Mouse (Mus musculus) midbrain, embryonic 10.5 days (tissue): Measurements from ENCODE around the gene Pip4p1. TPM values are rescaled to one million over a fixed set of nuclear protein-coding genes. Genes with fewer than 3 reads are reported as not detected.
A peak's percentile ranks its signal among the peaks of the same experiment; 100 is the strongest.

Experiments used
- DNase-seq: peaks from one replicate; pipeline ENCODE4 v3.0.0-alpha.2; 2017; ENCODE audit warnings: low spot score
- H3K27ac ChIP-seq: fragments of 300-500 bp; sonication (generic); replicated peaks from 2 replicates; pipeline ENCODE4 v1.5.1; 2016; ENCODE audit warnings: mild to moderate bottlenecking
- H3K27me3 ChIP-seq: fragments of 300-500 bp; sonication (generic); 2 replicates; pipeline ENCODE4 v1.6.1; 2016; ENCODE audit warnings: low read depth, mild to moderate bottlenecking; ENCODE audit not compliant: poor library complexity, severe bottlenecking
- H3K36me3 ChIP-seq: fragments of 300-500 bp; sonication (generic); 2 replicates; pipeline ENCODE4 v1.6.1; 2016; ENCODE audit warnings: mild to moderate bottlenecking, moderate library complexity
- H3K4me1 ChIP-seq: fragments of 300-500 bp; sonication (generic); 2 replicates; pipeline ENCODE4 v1.6.1; 2016
- H3K4me3 ChIP-seq: fragments of 300-500 bp; sonication (generic); 2 replicates; pipeline ENCODE4 v1.5.1; 2016; ENCODE audit warnings: mild to moderate bottlenecking, moderate library complexity
- H3K9me3 ChIP-seq: fragments of 300-500 bp; sonication (generic); replicated peaks from 2 replicates; pipeline ENCODE4 v1.6.1; 2016; ENCODE audit warnings: mild to moderate bottlenecking
- WGBS: fragments of 180-500 bp; shearing (Covaris S2); methylation state at CpG from one replicate; pipeline ENCODE4 v1.1.7; 2016; 5-methylcytosine and 5-hydroxymethylcytosine counted together
- polyA plus RNA-seq: library from polyadenylated mRNA; unstranded; fragments of >200 nt; fragmentation: Nextera tagmentation; extraction: Ambion mirVana; gene quantifications from 2 replicates; pipeline ENCODE4 v1.2.1, GENCODE M21; 2016

The Pip4p1 gene
- polyA plus RNA-seq, 1 experiment from 2014 or later: 50.4 TPM

- peak; percentile 13 for DNase-seq
- H3K27ac ChIP-seq: peak within 1 kb of the TSS; percentile 47
- WGBS: 51% methylated on average over 7 of the region's 7 CpGs
Measured at GRCm38 (mm10) chr14:50897374-50897765, 33.3 kb downstream of the Pip4p1 start, which contains the start of gene Klhl33. Gene Klhl33 (minus strand): TSS chr14:50897507.

GRCm38 (mm10) chr14:50896747-50897373 lies 33.8 kb downstream of the Pip4p1 start:
- Histone ChIP-seq H3K4me3 (peak overlapping the region; percentile 56), H3K27me3 (peaks cover 33% of the 10 kb centered on the region), H3K36me3 (no peaks in the 10 kb centered on the region), H3K9me3 (no peaks in the 10 kb centered on the region), H3K27ac (peak overlapping the region; percentile 47), H3K4me1 (peaks cover 17% of the 10 kb centered on the region)
- WGBS: 19% methylated on average over 23 of the region's 23 CpGs
- peak; percentile 36 for DNase-seq

More at GRCm38 (mm10) chr14:50897374-50897765, 33.3 kb downstream of the Pip4p1 start, which contains the start of gene Klhl33:
- peaks cover 17% of the 10 kb centered on the region for H3K4me1 ChIP-seq
- peaks cover 33% of the 10 kb centered on the region for H3K27me3 ChIP-seq
- peak within 1 kb of the TSS; percentile 56 for H3K4me3 ChIP-seq
- no peaks in the 10 kb centered on the region for H3K36me3 ChIP-seq
- no peaks in the 10 kb centered on the region for H3K9me3 ChIP-seq

- peak overlapping the region; percentile 56 for H3K4me3 ChIP-seq
- H3K27me3 ChIP-seq: peaks cover 33% of the 10 kb centered on the region
- peaks cover 17% of the 10 kb centered on the region for H3K4me1 ChIP-seq
- WGBS: 17% methylated on average over 19 of the region's 19 CpGs
- no peaks in the 10 kb centered on the region for H3K36me3 ChIP-seq
- H3K9me3 ChIP-seq: no peaks in the 10 kb centered on the region
- DNase-seq: peak; percentile 33
- peak overlapping the region; percentile 47 for H3K27ac ChIP-seq
Measured at GRCm38 (mm10) chr14:50895985-50896746, 34.5 kb downstream of the Pip4p1 start.

GRCm38 (mm10) chr14:50895407-50895806 lies 35.2 kb downstream of the Pip4p1 start:
- DNase-seq: no peak
- H3K4me1 ChIP-seq: peaks cover 17% of the 10 kb centered on the region
- peaks cover 33% of the 10 kb centered on the region for H3K27me3 ChIP-seq
- H3K36me3 ChIP-seq: no peaks in the 10 kb centered on the region
- H3K4me3 ChIP-seq: no peak overlapping the region
- H3K9me3 ChIP-seq: no peaks in the 10 kb centered on the region
- H3K27ac ChIP-seq: no peak overlapping the region

GRCm38 (mm10) chr14:50892541-50893459 lies 37.9 kb downstream of the Pip4p1 start:
- Histone ChIP-seq H3K4me3 (no peak overlapping the region), H3K9me3 (no peaks in the 10 kb centered on the region), H3K4me1 (peaks cover 17% of the 10 kb centered on the region), H3K36me3 (no peaks in the 10 kb centered on the region), H3K27me3 (peaks cover 29% of the 10 kb centered on the region), H3K27ac (no peak overlapping the region)
- whole genome bisulfite sequencing: 92% methylated on average over 22 of the region's 22 CpGs
- no peak for DNase-seq

GRCm38 (mm10) chr14:50892091-50892490 lies 38.6 kb downstream of the Pip4p1 start:
- H3K4me3 ChIP-seq: no peak overlapping the region
- no peak for DNase-seq
- H3K9me3 ChIP-seq: no peaks in the 10 kb centered on the region
- 88% methylated on average over 7 of the region's 7 CpGs for WGBS
- H3K27me3 ChIP-seq: peaks cover 22% of the 10 kb centered on the region
- H3K27ac ChIP-seq: no peak overlapping the region
- no peaks in the 10 kb centered on the region for H3K36me3 ChIP-seq
- peaks cover 14% of the 10 kb centered on the region for H3K4me1 ChIP-seq

GRCm38 (mm10) chr14:50891621-50892020 lies 39.0 kb downstream of the Pip4p1 start:
- DNase-seq: no peak
- Histone ChIP-seq H3K4me3 (no peak overlapping the region), H3K4me1 (peaks cover 9% of the 10 kb centered on the region), H3K27ac (no peak overlapping the region), H3K27me3 (peaks cover 18% of the 10 kb centered on the region), H3K36me3 (no peaks in the 10 kb centered on the region), H3K9me3 (no peaks in the 10 kb centered on the region)
- WGBS: 92% methylated on average over 8 of the region's 8 CpGs

GRCm38 (mm10) chr14:50876236-50876950 lies 54.3 kb downstream of the Pip4p1 start:
- 90% methylated on average over 6 of the region's 6 CpGs for WGBS
- no peaks in the 10 kb centered on the region for H3K36me3 ChIP-seq
- DNase-seq: no peak
- H3K4me1 ChIP-seq: no peaks in the 10 kb centered on the region
- no peaks in the 10 kb centered on the region for H3K27me3 ChIP-seq
- no peak overlapping the region for H3K27ac ChIP-seq
- no peak overlapping the region for H3K4me3 ChIP-seq
- H3K9me3 ChIP-seq: no peaks in the 10 kb centered on the region

Other genes starting within 250 kb of the Pip4p1 start
- gene Olfr747, start 237.7 kb downstream of the Pip4p1 start, polyA plus RNA-seq: not detected in 2 replicates
- not detected in 2 replicates for gene Olfr748, start 223.5 kb downstream of the Pip4p1 start, polyA plus RNA-seq
- gene Olfr749, start 185.8 kb downstream of the Pip4p1 start, polyA plus RNA-seq: not detected in 2 replicates
- 116 and 127 TPM in 2 replicates for gene Ttc5, start 145.3 kb downstream of the Pip4p1 start, polyA plus RNA-seq
- gene Ccnb1ip1, start 123.1 kb downstream of the Pip4p1 start, polyA plus RNA-seq: not detected in 2 replicates
- 70.3 and 74.5 TPM in 2 replicates for gene Parp2, start 123.0 kb downstream of the Pip4p1 start, polyA plus RNA-seq
- gene Tep1, start 60.3 kb downstream of the Pip4p1 start, polyA plus RNA-seq: 3.9 and 5.0 TPM in 2 replicates
- gene Klhl33, start 33.3 kb downstream of the Pip4p1 start, polyA plus RNA-seq: 0.12 and 0.14 TPM in 2 replicates
- 192 TPM in 2 replicates for gene Osgep, start 6.0 kb downstream of the Pip4p1 start, polyA plus RNA-seq
- gene Apex1, start 5.9 kb downstream of the Pip4p1 start, polyA plus RNA-seq: 412 and 447 TPM in 2 replicates
- gene Pnp, start 226 bp upstream of the Pip4p1 start, polyA plus RNA-seq: 73.9 and 85.1 TPM in 2 replicates
- not detected in 2 replicates for gene Gm49342, start 13.7 kb upstream of the Pip4p1 start, polyA plus RNA-seq
- gene Pnp2, start 25.1 kb upstream of the Pip4p1 start, polyA plus RNA-seq: 0.15 and 0.78 TPM in 2 replicates
- gene Rnase10, start 76.9 kb upstream of the Pip4p1 start, polyA plus RNA-seq: not detected in 2 replicates
- not detected in 2 replicates for gene Rnase9, start 111.0 kb upstream of the Pip4p1 start, polyA plus RNA-seq
- not detected in 2 replicates for gene Rnase11, start 119.3 kb upstream of the Pip4p1 start, polyA plus RNA-seq
- not detected in 2 replicates for gene Rnase12, start 126.8 kb upstream of the Pip4p1 start, polyA plus RNA-seq
- gene Olfr750, start 143.6 kb upstream of the Pip4p1 start, polyA plus RNA-seq: not detected in 2 replicates
- gene Rnase4, start 160.2 kb upstream of the Pip4p1 start, polyA plus RNA-seq: 8.2 and 9.5 TPM in 2 replicates
- gene Ang, start 160.3 kb upstream of the Pip4p1 start, polyA plus RNA-seq: 1.7 and 2.2 TPM in 2 replicates
- 0.16 TPM in 1 of 2 replicates, not detected in the other for gene Eddm3b, start 183.6 kb upstream of the Pip4p1 start, polyA plus RNA-seq
- gene Rnase6, start 193.1 kb upstream of the Pip4p1 start, polyA plus RNA-seq: 0.10 and 0.22 TPM in 2 replicates
- 0.22 TPM in 1 of 2 replicates, not detected in the other for gene Rnase1, start 215.9 kb upstream of the Pip4p1 start, polyA plus RNA-seq
- not detected in 2 replicates for gene Rnase2b, start 231.4 kb upstream of the Pip4p1 start, polyA plus RNA-seq